Mouse (Mus musculus) forebrain, postnatal 0 days (tissue): Measurements from ENCODE around the gene Hspd1. TPM values are rescaled to one million over a fixed set of nuclear protein-coding genes. Genes with fewer than 3 reads are reported as not detected.
"Not testable (repeated sequence)": the region's sequence is repeated elsewhere in the genome, so short reads cannot be mapped to it uniquely, and the experiment has no call there.

Source experiments
- ATAC-seq: fragments of 200-750 bp; cut with Nextera tagmentation; 2 replicates; pipeline ENCODE4 v1.8.0; 2017; ENCODE audit warnings: mild to moderate bottlenecking, moderate library complexity
- DNase-seq: peaks from one replicate; pipeline ENCODE4 v3.0.0-alpha.2; 2015
- H3K27ac ChIP-seq: fragments of 300-500 bp; sonication (generic); 2 replicates; pipeline ENCODE4 v1.5.1; 2014; ENCODE audit warnings: low read depth, mild to moderate bottlenecking, antibody characterized with exemption, low read length, moderate library complexity, mixed read lengths
- H3K27me3 ChIP-seq: fragments of 300-500 bp; sonication (generic); 2 replicates; pipeline ENCODE4 v1.6.1; 2014; ENCODE audit warnings: mild to moderate bottlenecking, low read length, mixed read lengths; ENCODE audit not compliant: insufficient read depth
- H3K36me3 ChIP-seq: fragments of 300-500 bp; sonication (generic); 2 replicates; pipeline ENCODE4 v1.6.1; 2014; ENCODE audit warnings: mild to moderate bottlenecking, moderate library complexity; ENCODE audit not compliant: insufficient read depth
- H3K4me1 ChIP-seq: fragments of 300-500 bp; sonication (generic); 2 replicates; pipeline ENCODE4 v1.6.1; 2014; ENCODE audit warnings: antibody characterized with exemption; ENCODE audit not compliant: insufficient read depth
- H3K4me2 ChIP-seq: fragments of 300-500 bp; sonication (generic); 2 replicates; pipeline ENCODE4 v1.6.1; 2014; ENCODE audit warnings: low read depth, mild to moderate bottlenecking, moderate library complexity
- H3K4me3 ChIP-seq: fragments of 300-500 bp; sonication (generic); 2 replicates; pipeline ENCODE4 v1.5.1; 2014; ENCODE audit warnings: low read depth, low read length, mixed read lengths
- H3K9ac ChIP-seq: fragments of 300-500 bp; sonication (generic); 2 replicates; pipeline ENCODE4 v1.6.1; 2014; ENCODE audit warnings: mild to moderate bottlenecking
- H3K9me3 ChIP-seq: fragments of 300-500 bp; sonication (generic); 2 replicates; pipeline ENCODE4 v1.6.1; 2016; ENCODE audit warnings: low read length
- CTCF ChIP-seq: sonication (generic); IDR thresholded peaks from 2 replicates; pipeline ENCODE4 v1.5.1; 2016; ENCODE audit warnings: antibody characterized with exemption, control low read depth, low read depth
- WGBS: fragments of 180-500 bp; shearing (Covaris S2); extraction: QIAGEN DNeasy Blood & Tissue Kit; methylation state at CpG from one replicate; pipeline ENCODE4 v1.1.7; 2014; 5-methylcytosine and 5-hydroxymethylcytosine counted together
- polyA plus RNA-seq: library from polyadenylated mRNA; unstranded; fragments of >200 nt; fragmentation: Nextera tagmentation; extraction: Ambion mirVana; gene quantifications from 2 replicates; pipeline ENCODE4 v1.2.1, GENCODE M21; 2015
- total RNA-seq: library from RNA; depleted of rRNA; stranded (reverse); fragments of >200 nt; gene quantifications from 2 replicates; pipeline ENCODE4 v1.2.3, GENCODE M21; 2014

The Hspd1 gene
- total and polyA plus RNA-seq, 2 experiments from 2014 or later, result 162 to 238 TPM

DNA sequence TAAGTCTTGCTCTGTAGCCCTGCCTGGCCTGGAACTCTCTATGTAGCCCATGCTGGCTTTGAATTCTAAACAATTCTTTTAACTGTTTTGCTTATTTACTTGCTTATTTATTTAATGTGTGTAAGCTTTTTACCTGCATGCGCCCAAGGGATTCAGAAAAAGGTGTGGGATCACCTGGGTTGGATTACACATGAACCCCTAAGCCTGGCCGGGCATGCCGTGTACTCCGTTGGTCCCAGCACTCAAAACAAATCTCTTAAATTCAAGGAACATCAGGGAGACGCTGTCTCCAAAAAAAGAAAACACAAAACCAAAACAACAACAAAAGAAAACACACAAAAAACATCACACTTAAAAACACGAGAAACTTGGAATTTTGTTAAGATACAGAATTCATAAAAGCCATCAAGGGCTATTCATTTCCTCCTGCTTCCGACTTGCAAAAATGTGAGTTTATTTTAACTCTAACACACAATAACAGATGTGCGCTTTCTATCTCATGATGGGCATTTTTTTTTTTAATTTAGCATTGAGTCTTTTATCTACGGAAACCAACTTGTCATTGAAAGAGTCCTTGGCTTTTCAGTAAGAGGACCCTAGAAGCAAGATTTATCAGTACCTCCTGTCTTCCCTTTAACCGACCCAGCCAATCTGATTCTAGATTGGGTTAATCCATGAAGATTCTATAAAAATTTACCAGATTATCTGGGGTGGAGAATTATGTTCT, 42.3 kb upstream of the Hspd1 start:
- no peak for DNase-seq
- WGBS, result 63% methylated on average over 10 of the region's 10 CpGs
- H3K36me3 ChIP-seq, result no peaks in the 10 kb centered on the region
- no peaks in the 10 kb centered on the region for H3K9me3 ChIP-seq
- H3K9ac ChIP-seq, result peak overlapping the region; percentile 100
- ATAC-seq, result no peak; the same call in 1 of the 2 replicates
- no peaks in the 10 kb centered on the region for H3K4me1 ChIP-seq
- H3K4me3 ChIP-seq, result peak overlapping the region; percentile 98
- H3K4me2 ChIP-seq, result peak overlapping the region; percentile 64
- peak overlapping the region; percentile 98 for H3K27ac ChIP-seq
- no peaks in the 10 kb centered on the region for H3K27me3 ChIP-seq
- TF ChIP-seq CTCF, result no peak

- Histone ChIP-seq H3K36me3 (no peaks in the 10 kb centered on the region), H3K27ac (no peak overlapping the region), H3K4me2 (no peak overlapping the region), H3K4me1 (no peaks in the 10 kb centered on the region), H3K4me3 (no peak overlapping the region), H3K27me3 (no peaks in the 10 kb centered on the region), H3K9me3 (no peaks in the 10 kb centered on the region), H3K9ac (no peak overlapping the region)
- ATAC-seq (no peak), DNase-seq (no peak)
- 96% methylated on average over 5 of the region's 5 CpGs for WGBS
- TF ChIP-seq CTCF, result no peak
These were observed 41.7 kb upstream of the Hspd1 start for GRCm38 (mm10) chr1:55129716-55130115.

DNA sequence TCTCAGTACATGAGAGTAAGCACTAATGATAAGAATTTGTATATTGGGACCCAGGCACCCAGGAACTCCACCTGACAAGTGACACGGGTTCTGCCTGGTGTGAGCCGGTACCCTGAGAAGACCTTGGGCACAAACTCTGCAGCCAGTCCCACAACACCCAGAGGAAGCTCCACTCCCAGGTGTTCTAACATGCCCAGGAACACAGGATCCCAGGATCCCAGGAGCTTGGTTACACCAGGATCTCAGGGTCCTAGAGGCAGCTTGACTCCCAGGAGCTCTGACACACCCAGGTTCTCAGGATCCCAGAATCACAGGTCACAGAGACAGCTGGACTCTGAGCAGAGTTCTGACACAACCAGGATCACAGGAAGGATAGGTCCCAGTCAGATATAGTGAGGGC, 36.1 kb upstream of the Hspd1 start:
- H3K36me3 ChIP-seq, H3K4me2 ChIP-seq, H3K9ac ChIP-seq, H3K27ac ChIP-seq, H3K4me1 ChIP-seq, H3K4me3 ChIP-seq, ATAC-seq, H3K9me3 ChIP-seq, H3K27me3 ChIP-seq, DNase-seq: not testable (repeated sequence)
- WGBS, result 98% methylated on average over 2 of the region's 2 CpGs

DNA sequence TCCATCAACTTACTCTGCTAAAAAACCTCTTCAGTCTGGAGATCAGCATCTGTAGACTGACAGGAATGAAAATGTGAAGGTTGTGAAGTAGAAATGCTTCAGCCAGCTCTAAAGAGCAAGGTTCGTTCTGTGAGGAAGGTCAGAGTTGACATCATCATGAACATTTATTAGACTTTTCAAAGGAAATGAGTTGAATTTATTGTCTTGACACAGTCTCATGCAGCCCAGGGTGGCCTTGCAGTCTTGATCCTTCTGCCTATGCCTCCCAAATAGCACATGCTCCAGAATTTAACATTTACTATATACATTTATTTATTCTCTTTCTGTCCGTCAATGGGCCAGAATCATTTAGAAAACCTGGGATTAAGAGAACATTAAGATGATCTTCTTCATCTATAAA, 35.5 kb upstream of the Hspd1 start:
- no peak overlapping the region for H3K27ac ChIP-seq
- H3K9me3 ChIP-seq, result no peaks in the 10 kb centered on the region
- no peak overlapping the region for H3K9ac ChIP-seq
- 91% methylated on average over 2 of the region's 2 CpGs for WGBS
- H3K27me3 ChIP-seq, result no peaks in the 10 kb centered on the region
- H3K4me1 ChIP-seq, result no peaks in the 10 kb centered on the region
- DNase-seq, result no peak
- ATAC-seq, result no peak
- H3K36me3 ChIP-seq, result no peaks in the 10 kb centered on the region
- no peak overlapping the region for H3K4me2 ChIP-seq
- TF ChIP-seq CTCF, result no peak
- H3K4me3 ChIP-seq, result no peak overlapping the region

- Histone ChIP-seq H3K4me1 (no peaks in the 10 kb centered on the region), H3K4me2 (no peak overlapping the region), H3K9me3 (no peaks in the 10 kb centered on the region), H3K27me3 (no peaks in the 10 kb centered on the region), H3K36me3 (no peaks in the 10 kb centered on the region), H3K9ac (no peak overlapping the region), H3K27ac (no peak overlapping the region), H3K4me3 (no peak overlapping the region)
- no peak for TF ChIP-seq CTCF
- 89% methylated on average over 5 of the region's 5 CpGs for WGBS
- no peak for ATAC-seq
- no peak for DNase-seq
These were observed 35.0 kb upstream of the Hspd1 start for GRCm38 (mm10) chr1:55123046-55123445.

DNA sequence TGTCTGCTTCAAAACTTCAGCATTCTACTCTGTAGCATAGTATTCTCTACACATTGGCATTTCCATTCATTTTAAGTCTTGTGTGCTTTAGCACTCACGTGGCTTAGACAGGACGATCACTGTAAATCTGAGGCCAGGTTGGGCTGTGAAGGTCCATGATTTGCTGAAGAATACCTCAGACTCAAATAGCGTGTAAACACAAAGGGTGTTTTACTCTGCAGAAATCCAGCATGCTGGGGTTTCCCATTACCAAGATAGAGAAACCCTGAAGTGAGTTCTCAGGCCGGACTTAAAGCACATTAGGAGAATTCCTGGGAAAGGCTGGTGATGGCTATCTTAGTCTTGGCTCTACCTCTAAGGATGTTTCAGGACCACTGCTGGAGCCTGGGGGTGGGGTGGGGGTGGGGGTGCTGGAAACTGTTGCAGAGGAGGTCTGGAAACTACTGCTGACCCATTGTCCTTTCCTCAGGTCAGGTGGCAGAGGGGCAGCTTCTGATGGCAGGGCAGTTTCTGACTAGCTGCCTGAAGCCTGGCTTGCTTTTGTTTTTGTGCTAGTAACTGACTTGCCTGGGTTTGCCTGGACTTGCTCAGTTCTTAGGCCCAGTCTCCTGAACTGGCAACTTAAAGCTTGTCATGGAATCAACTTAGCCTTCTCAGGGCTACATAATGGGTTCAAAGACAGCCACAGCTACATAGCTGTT, 21.2 kb upstream of the Hspd1 start:
- WGBS, result 88% methylated on average over 4 of the region's 4 CpGs

GRCm38 (mm10) chr1:55108473-55108872, 20.4 kb upstream of the Hspd1 start:
- no peak overlapping the region for H3K9ac ChIP-seq
- no peaks in the 10 kb centered on the region for H3K4me1 ChIP-seq
- H3K36me3 ChIP-seq, result no peaks in the 10 kb centered on the region
- H3K27me3 ChIP-seq, result no peaks in the 10 kb centered on the region
- H3K27ac ChIP-seq, result no peak overlapping the region
- no peak overlapping the region for H3K4me3 ChIP-seq
- ATAC-seq, result no peak
- 22% methylated on average over 2 of the region's 2 CpGs for WGBS
- DNase-seq, result no peak
- no peaks in the 10 kb centered on the region for H3K9me3 ChIP-seq
- no peak for TF ChIP-seq CTCF
- H3K4me2 ChIP-seq, result no peak overlapping the region

More for the DNA sequence above, 21.2 kb upstream of the Hspd1 start:
- TF ChIP-seq CTCF, result no peak
- ATAC-seq (no peak), DNase-seq (no peak)
- Histone ChIP-seq H3K27me3 (no peaks in the 10 kb centered on the region), H3K4me1 (no peaks in the 10 kb centered on the region), H3K4me3 (no peak overlapping the region), H3K9me3 (no peaks in the 10 kb centered on the region), H3K27ac (no peak overlapping the region), H3K4me2 (no peak overlapping the region), H3K36me3 (no peaks in the 10 kb centered on the region), H3K9ac (no peak overlapping the region)
